Mouse (Mus musculus) stomach, postnatal 0 days (tissue): ENCODE results near the gene Mok. TPM values are rescaled to one million over a fixed set of nuclear protein-coding genes. Genes with fewer than 3 reads are reported as not detected.
A peak's percentile ranks its signal among the peaks of the same experiment; 100 is the strongest.

Source experiments
- ATAC-seq: fragments of 200-750 bp; cut with Nextera tagmentation; 2 replicates; pipeline ENCODE4 v1.8.0; 2017; ENCODE audit not compliant: low FRiP score, low TSS enrichment
- DNase-seq: peaks from one replicate; pipeline ENCODE4 v3.0.0-alpha.2; 2016; ENCODE audit warnings: low spot score
- H3K27ac ChIP-seq: fragments of 300-500 bp; sonication (generic); replicated peaks from 2 replicates; pipeline ENCODE4 v1.5.1; 2014; ENCODE audit warnings: mild to moderate bottlenecking, control low read depth
- H3K27me3 ChIP-seq: fragments of 300-500 bp; sonication (generic); 2 replicates; pipeline ENCODE4 v1.6.1; 2014; ENCODE audit warnings: low read length; ENCODE audit not compliant: control insufficient read depth, insufficient read depth
- H3K36me3 ChIP-seq: fragments of 300-500 bp; sonication (generic); 2 replicates; pipeline ENCODE4 v1.6.1; 2014; ENCODE audit warnings: low read length, mixed read lengths; ENCODE audit not compliant: control insufficient read depth, insufficient read depth
- H3K4me1 ChIP-seq: fragments of 300-500 bp; sonication (generic); replicated peaks from 2 replicates; pipeline ENCODE4 v1.6.1; 2014; ENCODE audit warnings: antibody characterized with exemption; ENCODE audit not compliant: control insufficient read depth, insufficient read depth
- H3K4me2 ChIP-seq: fragments of 300-500 bp; sonication (generic); replicated peaks from 2 replicates; pipeline ENCODE4 v1.6.1; 2014; ENCODE audit warnings: low read depth, mild to moderate bottlenecking, control low read depth, moderate library complexity
- H3K4me3 ChIP-seq: fragments of 300-500 bp; sonication (generic); 2 replicates; pipeline ENCODE4 v1.5.1; 2014; ENCODE audit warnings: low read depth, low read length, control low read depth
- H3K9ac ChIP-seq: fragments of 300-500 bp; sonication (generic); 2 replicates; pipeline ENCODE4 v1.6.1; 2014; ENCODE audit warnings: mild to moderate bottlenecking, low read length, control low read depth, mixed read lengths
- H3K9me3 ChIP-seq: fragments of 300-500 bp; sonication (generic); 2 replicates; pipeline ENCODE4 v1.6.1; 2016; ENCODE audit warnings: low read length; ENCODE audit not compliant: control insufficient read depth
- CTCF ChIP-seq: IDR thresholded peaks from 2 replicates; pipeline ENCODE4 v1.5.1; 2016; ENCODE audit warnings: antibody characterized with exemption, low read depth, mild to moderate bottlenecking, moderate library complexity
- EP300 ChIP-seq: optimal IDR thresholded peaks from 2 replicates; pipeline ENCODE3; 2016; ENCODE audit warnings: antibody characterized with exemption
- WGBS: fragments of 180-500 bp; shearing (Covaris S2); extraction: QIAGEN DNeasy Blood & Tissue Kit; methylation state at CpG from one replicate; pipeline ENCODE4 v1.1.7; 2014; 5-methylcytosine and 5-hydroxymethylcytosine counted together
- polyA plus RNA-seq: library from polyadenylated mRNA; unstranded; fragments of >200 nt; fragmentation: Nextera tagmentation; extraction: Ambion mirVana; gene quantifications from 2 replicates; pipeline ENCODE4 v1.2.1, GENCODE M21; 2015

Gene Mok
- polyA plus RNA-seq, 1 experiment from 2014 or later = 0.95 TPM

DNA sequence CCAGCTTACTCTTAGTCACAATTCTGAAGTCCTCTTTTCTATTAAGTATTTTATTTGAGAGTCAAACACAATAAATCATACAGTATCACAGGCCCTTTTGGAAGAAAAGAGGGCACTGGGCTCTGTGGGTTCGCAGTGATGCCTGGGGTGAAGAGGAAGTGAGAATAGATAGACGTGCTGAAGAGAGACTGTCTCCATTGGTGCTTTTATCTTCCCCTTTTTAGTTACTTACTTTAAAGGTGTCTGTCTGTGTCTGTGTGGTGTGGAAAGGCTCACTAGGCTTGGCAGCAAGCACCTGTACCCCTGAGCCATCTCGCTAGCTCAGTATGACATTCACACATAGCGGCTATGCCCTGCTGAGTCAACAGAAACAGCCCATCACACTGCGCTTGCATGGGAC lies 62.9 kb downstream of the Mok start:
- no peak for TF ChIP-seq EP300
- no peak for TF ChIP-seq CTCF
- ATAC-seq = no peak
- H3K9ac ChIP-seq = no peak overlapping the region
- H3K4me3 ChIP-seq = no peak overlapping the region
- H3K27ac ChIP-seq = no peak overlapping the region
- H3K4me1 ChIP-seq = no peaks in the 10 kb centered on the region
- WGBS = 69% methylated on average over 5 of the region's 5 CpGs
- no peaks in the 10 kb centered on the region for H3K9me3 ChIP-seq
- no peaks in the 10 kb centered on the region for H3K27me3 ChIP-seq
- H3K36me3 ChIP-seq = no peaks in the 10 kb centered on the region; the same call in 1 of the 2 replicates
- no peak overlapping the region for H3K4me2 ChIP-seq
- no peak for DNase-seq

DNA sequence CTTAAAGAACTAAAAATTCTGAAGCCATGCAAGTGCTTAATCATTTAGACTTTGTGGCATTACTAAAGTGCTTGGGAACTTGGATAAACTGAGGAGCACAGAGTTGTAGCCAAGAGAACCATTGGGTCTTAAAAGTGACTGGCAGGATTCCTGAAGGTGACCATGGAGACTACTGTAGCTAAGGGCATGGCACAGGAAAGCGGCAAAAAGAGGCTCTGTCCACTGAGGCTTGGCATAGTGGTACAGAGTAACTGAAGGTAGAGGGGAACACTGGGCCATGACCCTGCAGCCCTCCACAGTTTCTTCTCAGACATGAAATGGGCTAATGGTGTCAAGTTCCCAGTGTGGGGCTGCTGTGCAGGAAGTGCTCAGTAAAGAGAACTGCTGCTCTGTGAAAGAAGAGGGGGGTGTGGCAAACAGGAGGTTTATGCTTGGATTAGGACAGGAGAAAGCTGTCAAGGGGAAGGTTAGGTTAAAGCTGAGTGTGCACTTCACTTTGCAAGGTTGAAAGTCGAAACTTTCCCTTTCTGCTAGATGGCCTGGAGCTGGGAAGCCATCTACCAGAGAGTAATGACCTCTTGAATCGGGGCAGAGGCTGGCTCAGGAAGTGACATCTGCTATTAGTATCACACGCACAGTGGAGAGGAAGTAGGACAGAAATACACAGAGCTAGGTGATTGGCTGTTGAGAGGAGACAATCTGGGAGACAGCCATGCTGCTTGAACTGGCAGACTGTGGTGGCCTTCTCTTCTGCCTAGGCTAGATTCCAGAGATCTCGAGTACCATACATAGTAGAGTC lies 64.9 kb downstream of the Mok start:
- Histone ChIP-seq H3K4me1 (no peaks in the 10 kb centered on the region), H3K36me3 (no peaks in the 10 kb centered on the region; the same call in 1 of the 2 replicates), H3K9me3 (no peaks in the 10 kb centered on the region), H3K9ac (no peak overlapping the region), H3K27ac (no peak overlapping the region), H3K4me2 (no peak overlapping the region), H3K4me3 (no peak overlapping the region), H3K27me3 (no peaks in the 10 kb centered on the region)
- no peak for TF ChIP-seq EP300
- TF ChIP-seq CTCF = no peak
- 61% methylated on average over 5 of the region's 5 CpGs for WGBS
- no peak for DNase-seq
- peak; percentile 42; the same call in 1 of the 2 replicates for ATAC-seq

DNA sequence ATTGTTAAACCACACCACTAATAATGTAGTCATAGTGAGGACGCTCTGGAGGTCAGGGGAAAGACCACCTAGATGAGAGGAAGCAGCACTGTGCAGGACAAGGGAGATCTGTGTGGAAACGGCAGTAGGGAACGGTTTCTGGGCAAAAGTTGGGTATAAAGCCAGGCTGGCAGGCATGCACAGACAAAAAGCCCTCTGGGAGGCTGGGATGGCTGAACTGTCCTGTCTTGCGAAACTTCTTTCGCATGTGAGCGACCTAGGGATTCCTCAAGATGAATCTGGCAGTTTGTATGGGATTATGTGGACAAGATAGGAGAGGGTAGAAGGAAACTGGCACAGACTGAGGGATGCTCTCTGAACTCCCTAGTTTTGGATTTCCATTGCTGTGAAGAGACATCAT lies 68.8 kb downstream of the Mok start:
- Histone ChIP-seq H3K9ac (no peak overlapping the region), H3K4me1 (no peaks in the 10 kb centered on the region), H3K4me2 (no peak overlapping the region), H3K27me3 (no peaks in the 10 kb centered on the region), H3K4me3 (no peak overlapping the region), H3K27ac (no peak overlapping the region), H3K36me3 (no peaks in the 10 kb centered on the region), H3K9me3 (no peaks in the 10 kb centered on the region)
- 92% methylated on average over 6 of the region's 6 CpGs for WGBS
- no peak for ATAC-seq
- DNase-seq = no peak
- TF ChIP-seq EP300 = no peak
- TF ChIP-seq CTCF = no peak

GRCm38 (mm10) chr12:110770479-110771247 lies 70.1 kb downstream of the Mok start:
- ATAC-seq (no peak), DNase-seq (no peak)
- Histone ChIP-seq H3K9ac (no peak overlapping the region), H3K4me1 (no peaks in the 10 kb centered on the region), H3K27ac (no peak overlapping the region), H3K4me2 (no peak overlapping the region), H3K27me3 (no peaks in the 10 kb centered on the region), H3K4me3 (no peak overlapping the region), H3K36me3 (no peaks in the 10 kb centered on the region), H3K9me3 (no peaks in the 10 kb centered on the region)
- WGBS = 83% methylated on average over 10 of the region's 10 CpGs
- TF ChIP-seq CTCF = no peak
- TF ChIP-seq EP300 = no peak

DNA sequence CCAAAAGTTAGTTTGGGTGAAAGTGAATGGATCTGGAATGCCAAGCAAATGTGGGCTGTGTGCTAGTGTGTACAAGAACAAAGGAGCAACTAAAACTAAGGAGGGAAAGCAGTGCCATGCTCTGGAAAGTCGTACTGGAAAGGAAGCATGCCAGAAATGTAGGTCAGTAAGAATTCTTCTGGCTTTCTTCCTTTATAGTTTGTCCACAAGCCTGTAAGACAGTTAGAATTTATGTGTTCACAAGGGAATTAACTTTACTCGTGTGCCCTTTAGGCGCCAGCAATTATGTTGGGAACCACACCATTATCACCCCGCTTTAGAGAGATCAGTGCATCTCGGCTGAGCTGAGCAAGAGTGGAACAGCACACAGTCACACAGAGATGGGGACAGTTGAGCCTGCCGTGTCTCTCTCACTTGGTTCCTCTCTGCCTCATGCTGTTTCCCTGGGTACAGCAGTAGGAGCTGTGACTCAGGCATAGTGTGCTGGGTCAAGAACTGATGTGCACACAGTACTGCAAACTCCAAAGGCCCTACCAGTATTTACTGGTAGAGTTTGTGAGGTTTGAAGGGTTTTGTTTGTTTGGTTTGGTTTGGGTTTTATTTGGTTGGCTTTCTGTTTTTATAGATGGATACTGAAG lies 71.0 kb downstream of the Mok start:
- Histone ChIP-seq H3K4me3 (no peak overlapping the region), H3K9ac (no peak overlapping the region), H3K27ac (no peak overlapping the region), H3K27me3 (no peaks in the 10 kb centered on the region), H3K9me3 (no peaks in the 10 kb centered on the region), H3K4me1 (no peaks in the 10 kb centered on the region), H3K4me2 (no peak overlapping the region), H3K36me3 (no peaks in the 10 kb centered on the region)
- no peak for TF ChIP-seq CTCF
- ATAC-seq (no peak; the same call in 1 of the 2 replicates), DNase-seq (no peak)
- 53% methylated on average over 6 of the region's 6 CpGs for WGBS
